Mouse (Mus musculus) embryonic facial prominence, embryonic 11.5 days (tissue): ENCODE measurements at regions not wholly inside any gene's neighbourhood (a gene's known extent, or its start where the extent isn't known, plus 50 kb on each side); places are given as distances from the start of the nearest gene placed in this dataset.

Experiments used
- ATAC-seq: fragments of 200-750 bp; cut with Nextera tagmentation; replicated peaks from 2 replicates; pipeline ENCODE4 v1.8.0; 2017; ENCODE audit warnings: low read depth; ENCODE audit not compliant: insufficient number of reproducible peaks, low FRiP score, low TSS enrichment
- DNase-seq: peaks from one replicate; pipeline ENCODE4 v3.0.0-alpha.2; 2015; ENCODE audit warnings: low spot score
- H3K27ac ChIP-seq: fragments of 300-500 bp; sonication (generic); replicated peaks from 2 replicates; pipeline ENCODE4 v1.5.1; 2014; ENCODE audit warnings: mild to moderate bottlenecking, low read depth, low read length, control low read depth
- H3K27me3 ChIP-seq: fragments of 300-500 bp; sonication (generic); 2 replicates; pipeline ENCODE4 v1.6.1; 2014; ENCODE audit warnings: mild to moderate bottlenecking, low read length, moderate library complexity, mixed read lengths; ENCODE audit not compliant: control insufficient read depth, insufficient read depth
- H3K36me3 ChIP-seq: fragments of 300-500 bp; sonication (generic); replicated peaks from 2 replicates; pipeline ENCODE4 v1.6.1; 2014; ENCODE audit warnings: low read depth, mild to moderate bottlenecking, low read length, moderate library complexity, mixed read lengths; ENCODE audit not compliant: control insufficient read depth, insufficient read depth
- H3K4me1 ChIP-seq: fragments of 300-500 bp; sonication (generic); 2 replicates; pipeline ENCODE4 v1.6.1; 2014; ENCODE audit warnings: low read length, mixed read lengths; ENCODE audit not compliant: control insufficient read depth, insufficient read depth
- H3K4me2 ChIP-seq: fragments of 300-500 bp; sonication (generic); 2 replicates; pipeline ENCODE4 v1.6.1; 2014; ENCODE audit warnings: low read depth, mild to moderate bottlenecking, control low read depth, low read length, moderate library complexity
- H3K4me3 ChIP-seq: fragments of 300-500 bp; sonication (generic); 2 replicates; pipeline ENCODE4 v1.5.1; 2014; ENCODE audit warnings: low read depth, low read length, control low read depth
- H3K9ac ChIP-seq: fragments of 300-500 bp; sonication (generic); replicated peaks from 2 replicates; pipeline ENCODE4 v1.6.1; 2014; ENCODE audit warnings: mild to moderate bottlenecking, control low read depth, low read length
- H3K9me3 ChIP-seq: fragments of 300-500 bp; sonication (generic); replicated peaks from 2 replicates; pipeline ENCODE4 v1.6.1; 2016; ENCODE audit warnings: mild to moderate bottlenecking, low read length, inconsistent platforms, mixed read lengths; ENCODE audit not compliant: control insufficient read depth
- WGBS: fragments of 180-500 bp; shearing (Covaris S2); extraction: QIAGEN DNeasy Blood & Tissue Kit; methylation state at CpG from one replicate; pipeline ENCODE4 v1.1.7; 2014; 5-methylcytosine and 5-hydroxymethylcytosine counted together

DNA sequence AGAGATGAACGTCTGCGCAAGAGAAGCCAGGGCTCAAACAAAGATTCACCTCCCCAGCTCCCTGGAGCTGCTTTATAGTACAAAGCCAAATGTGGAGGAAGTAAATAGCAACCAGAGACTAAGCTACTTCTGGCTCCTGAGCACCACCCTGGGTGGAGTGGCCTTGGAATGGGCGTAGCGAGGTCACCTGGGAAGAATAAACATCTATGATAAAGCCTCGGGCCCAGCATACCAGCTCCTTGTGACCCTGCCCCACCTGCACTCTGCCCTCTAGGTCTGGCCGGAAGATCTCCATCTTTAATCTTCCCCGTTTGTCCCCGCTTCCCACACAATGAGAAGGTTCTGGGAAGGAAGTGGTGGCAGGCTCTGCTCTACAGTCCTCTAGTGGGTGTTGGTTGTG lies 61.0 kb upstream of the Ptpn3 start:
- no peak overlapping the region for H3K27ac ChIP-seq
- 74% methylated on average over 8 of the region's 8 CpGs for WGBS
- ATAC-seq = no peak

DNA sequence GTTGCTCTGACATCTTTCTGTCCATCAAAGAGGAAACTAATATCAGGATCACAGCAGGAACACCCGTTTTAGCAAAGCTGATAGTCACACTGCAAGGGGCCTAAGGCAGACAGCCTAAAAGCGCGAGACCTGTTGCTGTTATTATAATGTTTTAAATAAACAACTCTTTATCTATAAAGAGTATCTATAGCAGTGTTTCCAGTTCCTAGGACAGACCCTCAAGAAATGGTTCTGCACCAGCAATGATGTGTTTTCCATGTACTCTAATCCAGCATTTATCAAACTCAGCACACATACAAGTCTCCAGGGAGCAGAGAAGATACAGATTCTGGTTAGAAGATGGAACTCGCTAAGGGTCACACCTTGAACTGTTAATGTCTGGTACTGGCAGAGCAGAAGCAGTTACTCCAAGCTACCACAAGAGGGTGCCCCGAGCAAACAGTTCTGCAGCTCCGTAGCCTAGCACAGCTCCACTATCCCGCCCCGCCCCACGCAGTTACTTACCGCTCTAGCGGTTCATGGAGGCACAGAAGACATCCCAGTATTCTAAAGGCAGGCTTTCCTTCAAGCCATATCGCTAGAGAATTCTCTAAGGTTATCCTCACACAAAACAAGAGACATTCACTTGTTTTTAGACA lies 64.2 kb upstream of the Palm2 start:
- H3K4me2 ChIP-seq = no peak overlapping the region
- ATAC-seq = no peak
- no peaks in the 10 kb centered on the region for H3K27me3 ChIP-seq
- H3K4me1 ChIP-seq = no peaks in the 10 kb centered on the region
- no peak overlapping the region for H3K9ac ChIP-seq
- peak; percentile 92 for DNase-seq
- no peak overlapping the region for H3K4me3 ChIP-seq
- no peaks in the 10 kb centered on the region for H3K9me3 ChIP-seq
- no peaks in the 10 kb centered on the region for H3K36me3 ChIP-seq
- 17% methylated on average over 12 of the region's 12 CpGs for whole genome bisulfite sequencing
- H3K27ac ChIP-seq = no peak overlapping the region

More for the DNA sequence above, 61.0 kb upstream of the Ptpn3 start:
- Histone ChIP-seq H3K4me1 (no peaks in the 10 kb centered on the region), H3K9ac (no peak overlapping the region), H3K27me3 (no peaks in the 10 kb centered on the region), H3K9me3 (no peaks in the 10 kb centered on the region), H3K4me3 (no peak overlapping the region), H3K4me2 (no peak overlapping the region), H3K36me3 (no peaks in the 10 kb centered on the region)
- DNase-seq = no peak

- no peak overlapping the region for H3K4me3 ChIP-seq
- H3K27me3 ChIP-seq = no peaks in the 10 kb centered on the region
- peak; percentile 84 for DNase-seq
- peak; percentile 64; the same call in 1 of the 2 replicates for ATAC-seq
- 20% methylated on average over 5 of the region's 5 CpGs for WGBS
- H3K4me1 ChIP-seq = no peaks in the 10 kb centered on the region
- H3K9ac ChIP-seq = no peak overlapping the region
- no peaks in the 10 kb centered on the region for H3K9me3 ChIP-seq
- H3K27ac ChIP-seq = no peak overlapping the region
- no peaks in the 10 kb centered on the region for H3K36me3 ChIP-seq
- no peak overlapping the region for H3K4me2 ChIP-seq
These were observed 56.2 kb upstream of the Palm2 start for GRCm38 (mm10) chr4:57377872-57378271.

DNA sequence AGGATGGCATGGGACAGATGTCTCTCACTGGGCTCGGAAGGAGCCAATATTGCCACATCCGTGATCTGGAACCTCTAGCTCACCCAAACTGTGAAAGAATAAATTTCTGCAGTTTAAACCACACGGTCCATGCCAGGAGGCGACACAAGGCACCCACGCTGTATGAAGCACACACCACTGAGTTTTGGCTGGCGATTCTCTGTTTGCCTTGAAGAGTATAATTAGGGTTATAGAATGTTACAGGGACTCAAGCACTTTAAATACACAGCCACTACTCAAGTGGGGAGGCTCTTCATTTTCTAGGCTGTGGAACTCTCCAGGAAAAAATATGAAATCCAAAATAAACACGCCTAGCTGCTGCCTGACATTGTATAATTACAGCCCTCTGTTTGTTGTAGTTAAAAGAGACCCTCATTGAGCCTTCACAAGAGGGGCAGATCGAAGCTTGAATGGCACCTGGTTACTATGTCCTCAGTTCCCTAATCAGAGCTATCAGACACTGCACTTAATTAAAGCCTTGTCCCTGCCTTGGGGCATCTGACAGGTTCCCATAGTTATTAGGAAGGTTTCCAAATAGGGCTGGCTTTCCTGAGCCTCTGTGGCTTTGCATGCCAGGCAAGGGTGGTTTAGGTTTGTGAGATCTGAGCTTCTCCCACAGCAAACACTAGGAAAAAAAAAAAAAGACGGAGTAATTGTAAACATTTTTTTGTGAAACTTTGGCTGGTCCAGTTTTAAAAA lies 53.8 kb upstream of the Palm2 start:
- ATAC-seq (no peak), DNase-seq (no peak)
- Histone ChIP-seq H3K4me3 (no peak overlapping the region), H3K4me2 (no peak overlapping the region), H3K36me3 (no peaks in the 10 kb centered on the region), H3K27ac (no peak overlapping the region), H3K4me1 (no peaks in the 10 kb centered on the region), H3K9me3 (no peaks in the 10 kb centered on the region), H3K9ac (no peak overlapping the region), H3K27me3 (no peaks in the 10 kb centered on the region)
- WGBS = 71% methylated on average over 9 of the region's 9 CpGs

DNA sequence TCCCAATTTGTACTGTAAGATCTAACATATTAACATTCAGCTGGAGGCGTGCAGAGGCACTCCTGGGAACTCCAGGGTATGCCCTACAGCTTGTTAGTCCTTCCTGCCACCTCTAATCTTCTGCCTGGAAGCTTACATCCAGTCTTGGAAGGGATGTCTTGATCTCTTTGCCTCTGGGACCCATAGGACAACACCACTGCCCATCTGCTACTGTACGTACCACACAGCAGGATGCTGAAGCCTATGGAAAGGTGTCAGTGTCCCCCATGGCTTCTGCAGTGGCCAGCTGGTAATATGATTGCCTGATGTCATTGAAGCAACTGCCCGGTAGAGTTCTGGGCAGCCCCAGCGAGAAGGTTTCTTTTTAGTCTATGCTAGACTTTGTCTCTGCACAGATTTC lies 52.7 kb upstream of the Palm2 start:
- no peaks in the 10 kb centered on the region for H3K4me1 ChIP-seq
- 78% methylated on average over 4 of the region's 4 CpGs for WGBS

More for the DNA sequence above, 52.7 kb upstream of the Palm2 start:
- Histone ChIP-seq H3K36me3 (no peaks in the 10 kb centered on the region), H3K27me3 (no peaks in the 10 kb centered on the region), H3K9ac (no peak overlapping the region), H3K4me3 (no peak overlapping the region), H3K4me2 (no peak overlapping the region), H3K27ac (no peak overlapping the region), H3K9me3 (no peaks in the 10 kb centered on the region)
- DNase-seq (no peak), ATAC-seq (no peak)
